Mouse (Mus musculus) thymus, adult 2 months (tissue): ENCODE measurements at regions not wholly inside any gene's neighbourhood (a gene's known extent, or its start where the extent isn't known, plus 50 kb on each side); places are given as distances from the start of the nearest gene placed in this dataset.

Experiments
- DNase-seq: peaks from one replicate; pipeline ENCODE4 v3.0.0; 2021
- H3K27ac ChIP-seq: fragments of 200-500 bp; 2 replicates; pipeline ENCODE4 v1.5.1; 2012; ENCODE audit warnings: low read length, control low read depth; ENCODE audit not compliant: control insufficient read depth, insufficient read depth
- H3K27me3 ChIP-seq: fragments of 200-500 bp; 2 replicates; pipeline ENCODE4 v1.6.1; 2012; ENCODE audit warnings: mild to moderate bottlenecking, low read length, moderate library complexity, mixed read lengths; ENCODE audit not compliant: control insufficient read depth, insufficient read depth
- H3K36me3 ChIP-seq: fragments of 200-500 bp; 2 replicates; pipeline ENCODE4 v1.6.1; 2012; ENCODE audit warnings: mild to moderate bottlenecking, low read length, moderate library complexity; ENCODE audit not compliant: control insufficient read depth, insufficient read depth
- H3K4me1 ChIP-seq: fragments of 200-500 bp; replicated peaks from 2 replicates; pipeline ENCODE4 v1.6.1; 2012; ENCODE audit warnings: low read length; ENCODE audit not compliant: control insufficient read depth, insufficient read depth
- H3K4me3 ChIP-seq: fragments of 200-500 bp; 2 replicates; pipeline ENCODE4 v1.5.1; 2012; ENCODE audit warnings: mild to moderate bottlenecking, low read length, control low read depth, moderate library complexity; ENCODE audit not compliant: control insufficient read depth, insufficient read depth
- CTCF ChIP-seq: fragments of 200-500 bp; IDR thresholded peaks from 2 replicates; pipeline ENCODE4 v1.5.1; 2012; ENCODE audit warnings: mild to moderate bottlenecking, control low read depth, low read length, moderate library complexity, borderline replicate concordance; ENCODE audit not compliant: control insufficient read depth, poor library complexity, insufficient read depth; ENCODE audit errors: extremely low read depth
- POLR2A ChIP-seq: fragments of 200-500 bp; IDR thresholded peaks from 2 replicates; pipeline ENCODE4 v1.6.1; 2012; ENCODE audit warnings: mild to moderate bottlenecking, low read length, control low read depth, moderate library complexity; ENCODE audit not compliant: control insufficient read depth, poor library complexity, insufficient read depth; ENCODE audit errors: extremely low read depth
- WGBS: fragments of 180-500 bp; shearing (Covaris S2); methylation state at CpG from one replicate; pipeline ENCODE4 v1.1.7; 2018; 5-methylcytosine and 5-hydroxymethylcytosine counted together

GRCm38 (mm10) chr5:106295993-106296392 is 162.0 kb downstream of the Barhl2 start:
- DNase-seq = no peak
- Histone ChIP-seq H3K27me3 (no peaks in the 10 kb centered on the region), H3K27ac (no peak overlapping the region), H3K36me3 (no peaks in the 10 kb centered on the region), H3K4me1 (no peaks in the 10 kb centered on the region), H3K4me3 (no peak overlapping the region)
- TF ChIP-seq CTCF (no peak), POLR2A (no peak)
- 86% methylated on average over 2 of the region's 2 CpGs for WGBS

DNA sequence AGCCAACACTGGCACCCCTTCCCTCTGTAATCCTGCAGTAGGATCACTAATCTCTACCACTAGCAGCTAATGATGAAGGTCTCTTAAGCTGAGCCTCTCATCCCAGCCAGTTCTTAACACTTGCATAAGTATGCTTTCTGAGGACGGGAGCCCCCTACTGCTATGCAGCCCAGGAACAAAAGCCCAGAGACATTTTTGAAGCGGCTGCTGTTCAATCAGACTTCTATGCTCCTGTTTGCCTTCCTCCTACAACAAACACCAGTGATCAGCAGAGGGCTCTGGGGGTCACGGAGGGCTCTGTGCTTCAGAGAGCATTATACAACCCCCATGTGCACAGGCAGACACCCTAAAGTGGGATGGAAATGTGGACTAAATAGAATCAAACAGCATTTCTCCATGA is 162.4 kb downstream of the Barhl2 start:
- Histone ChIP-seq H3K27ac (no peak overlapping the region), H3K4me3 (no peak overlapping the region), H3K4me1 (no peaks in the 10 kb centered on the region), H3K27me3 (no peaks in the 10 kb centered on the region), H3K36me3 (no peaks in the 10 kb centered on the region)
- 65% methylated on average over 3 of the region's 3 CpGs for WGBS
- TF ChIP-seq CTCF (no peak), POLR2A (no peak)
- DNase-seq = no peak

DNA sequence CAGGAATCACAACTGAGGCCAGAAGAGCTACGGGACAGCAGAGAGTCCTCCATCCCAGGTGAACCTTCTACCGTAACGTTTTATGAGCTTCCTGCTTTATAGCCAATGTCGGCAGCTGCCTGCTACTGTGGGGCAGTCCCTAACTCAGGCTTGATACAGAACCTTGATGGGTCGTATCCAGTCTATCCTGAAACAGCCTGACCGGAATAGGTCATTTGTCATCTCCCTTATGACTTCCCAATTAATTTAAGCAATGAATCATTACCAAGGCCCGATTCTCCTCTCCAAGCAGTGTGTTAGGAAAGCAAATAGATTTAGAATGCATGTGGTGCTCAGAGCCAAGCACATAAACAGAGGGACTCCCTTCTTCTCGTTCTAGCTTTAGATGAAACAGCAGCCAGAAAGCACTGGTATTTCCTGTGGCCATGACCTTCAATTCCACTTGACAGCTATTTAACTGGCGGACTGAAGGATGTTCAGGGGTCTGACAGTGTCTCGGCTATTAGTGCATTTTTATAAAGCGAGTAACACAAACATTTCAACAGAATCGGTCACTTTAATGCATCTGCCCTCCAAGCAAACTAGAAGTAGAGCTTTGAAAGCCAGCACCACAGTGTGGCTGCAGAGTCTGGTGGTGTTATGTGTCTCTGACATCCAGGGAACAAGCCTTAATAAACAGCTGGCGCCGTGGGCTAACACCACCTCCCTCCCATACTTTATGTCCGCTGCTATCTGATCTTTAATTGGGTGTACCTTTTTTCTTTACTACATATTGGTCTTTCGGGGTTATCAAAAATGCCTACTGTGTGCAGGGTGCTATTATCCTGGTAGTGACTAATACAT is 165.4 kb downstream of the Barhl2 start:
- DNase-seq = no peak
- no peaks in the 10 kb centered on the region for H3K27me3 ChIP-seq
- H3K36me3 ChIP-seq = no peaks in the 10 kb centered on the region
- H3K27ac ChIP-seq = no peak overlapping the region
- TF ChIP-seq POLR2A (no peak), CTCF (no peak)
- H3K4me3 ChIP-seq = no peak overlapping the region
- H3K4me1 ChIP-seq = no peaks in the 10 kb centered on the region
- 82% methylated on average over 16 of the region's 16 CpGs for WGBS

- WGBS = 39% methylated on average over 4 of the region's 4 CpGs
- H3K4me1 ChIP-seq = no peaks in the 10 kb centered on the region
- no peak for DNase-seq
- no peak overlapping the region for H3K4me3 ChIP-seq
- TF ChIP-seq POLR2A (no peak), CTCF (no peak)
- no peaks in the 10 kb centered on the region for H3K27me3 ChIP-seq
- H3K36me3 ChIP-seq = no peaks in the 10 kb centered on the region
- H3K27ac ChIP-seq = no peak overlapping the region
Measured at GRCm38 (mm10) chr5:106285152-106285551, 172.8 kb downstream of the Barhl2 start.

- WGBS = 42% methylated on average over 9 of the region's 9 CpGs
- H3K27me3 ChIP-seq = no peaks in the 10 kb centered on the region
- no peak overlapping the region for H3K4me3 ChIP-seq
- no peak for DNase-seq
- H3K4me1 ChIP-seq = no peaks in the 10 kb centered on the region
- no peak overlapping the region for H3K27ac ChIP-seq
- no peak for TF ChIP-seq CTCF
- TF ChIP-seq POLR2A = no peak
- no peaks in the 10 kb centered on the region for H3K36me3 ChIP-seq
Measured at GRCm38 (mm10) chr5:106284731-106285130, 173.2 kb downstream of the Barhl2 start.

DNA sequence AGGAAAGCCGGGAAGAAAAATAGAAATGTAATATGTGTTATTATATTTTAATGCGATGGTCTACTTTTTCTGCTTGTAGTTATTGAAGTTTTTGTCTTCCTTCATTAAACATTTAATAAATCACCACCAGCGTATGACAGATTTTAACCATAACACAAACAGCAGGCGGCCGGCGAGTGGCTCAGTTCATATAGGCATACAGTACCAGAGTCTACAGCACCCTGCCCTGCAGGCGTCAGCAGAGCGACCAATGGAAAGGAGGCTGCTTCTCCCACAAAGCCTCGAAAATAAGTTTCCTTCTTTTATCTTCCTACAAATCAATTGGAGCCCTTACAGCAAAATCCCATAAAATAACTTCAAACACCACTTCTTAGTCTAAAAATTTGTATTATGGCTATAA is 175.3 kb downstream of the Barhl2 start:
- Histone ChIP-seq H3K27ac (no peak overlapping the region), H3K4me3 (no peak overlapping the region), H3K27me3 (no peaks in the 10 kb centered on the region), H3K4me1 (no peaks in the 10 kb centered on the region), H3K36me3 (no peaks in the 10 kb centered on the region)
- WGBS = 89% methylated on average over 9 of the region's 9 CpGs
- no peak for DNase-seq
- TF ChIP-seq POLR2A (no peak), CTCF (no peak)

DNA sequence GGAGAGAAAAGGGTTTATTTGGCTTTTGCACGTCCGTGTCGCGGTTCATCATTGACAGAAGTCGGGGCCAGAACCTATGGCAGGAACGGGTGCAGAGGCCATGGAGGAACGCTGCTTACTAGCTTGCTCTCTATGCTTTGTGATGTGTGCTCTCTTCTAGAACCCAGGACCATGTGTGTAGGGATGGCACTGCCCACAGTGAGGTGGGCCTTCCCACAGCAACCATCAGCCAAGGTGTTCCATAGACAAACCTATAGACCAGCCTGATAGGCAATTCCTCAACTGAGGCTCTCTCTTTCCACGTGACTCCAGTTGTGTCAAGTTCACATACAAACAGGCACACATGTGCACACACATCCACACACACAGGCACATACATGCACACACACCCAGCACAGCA is 180.2 kb downstream of the Barhl2 start:
- H3K27ac ChIP-seq = no peak overlapping the region
- no peaks in the 10 kb centered on the region for H3K27me3 ChIP-seq
- no peaks in the 10 kb centered on the region for H3K36me3 ChIP-seq
- no peak for TF ChIP-seq POLR2A
- no peak for TF ChIP-seq CTCF
- no peaks in the 10 kb centered on the region for H3K4me1 ChIP-seq
- no peak for DNase-seq
- 95% methylated on average over 8 of the region's 8 CpGs for WGBS
- no peak overlapping the region for H3K4me3 ChIP-seq
